Mouse (Mus musculus) spleen, adult 2 months (tissue): Measurements from ENCODE around the gene Vmn1r175. TPM values are rescaled to one million over a fixed set of nuclear protein-coding genes. Genes with fewer than 3 reads are reported as not detected.
"Not testable (repeated sequence)": the region's sequence is repeated elsewhere in the genome, so short reads cannot be mapped to it uniquely, and the experiment has no call there.

Source experiments
- DNase-seq, 2 experiments: peaks; one replicate each; pipeline versions ENCODE4 v3.0.0 to v3.0.0-alpha.2; 2012 to 2021; ENCODE audit warnings: low spot score in 2 of 2, low read depth in 1 of 2
- H3K27ac ChIP-seq: fragments of 200-500 bp; 2 replicates; pipeline ENCODE4 v1.5.1; 2012; ENCODE audit warnings: low read length, inconsistent platforms; ENCODE audit not compliant: insufficient read depth
- H3K27me3 ChIP-seq: fragments of 200-500 bp; 2 replicates; pipeline ENCODE4 v1.6.1; 2012; ENCODE audit warnings: mild to moderate bottlenecking, moderate library complexity, low read length, inconsistent platforms; ENCODE audit not compliant: control insufficient read depth, insufficient read depth
- H3K36me3 ChIP-seq: fragments of 200-500 bp; 2 replicates; pipeline ENCODE4 v1.6.1; 2012; ENCODE audit warnings: mild to moderate bottlenecking, low read length, inconsistent platforms; ENCODE audit not compliant: control insufficient read depth, insufficient read depth
- H3K4me1 ChIP-seq: fragments of 200-500 bp; 2 replicates; pipeline ENCODE4 v1.6.1; 2011; ENCODE audit warnings: inconsistent platforms; ENCODE audit not compliant: control insufficient read depth, insufficient read depth, insufficient read length
- H3K4me3 ChIP-seq: fragments of 200-500 bp; 2 replicates; pipeline ENCODE4 v1.5.1; 2011; ENCODE audit warnings: mild to moderate bottlenecking, inconsistent platforms; ENCODE audit not compliant: insufficient read depth, insufficient read length; ENCODE audit errors: extremely low read depth
- CTCF ChIP-seq: fragments of 200-500 bp; IDR thresholded peaks from 2 replicates; pipeline ENCODE4 v1.5.1; 2011; ENCODE audit warnings: mild to moderate bottlenecking, inconsistent platforms; ENCODE audit not compliant: insufficient read depth, insufficient read length, insufficient replicate concordance; ENCODE audit errors: extremely low read depth
- POLR2A ChIP-seq: fragments of 200-500 bp; IDR thresholded peaks from 2 replicates; pipeline ENCODE4 v1.6.1; 2011; ENCODE audit warnings: low read depth, low read length, inconsistent platforms
- WGBS: fragments of 180-500 bp; shearing (Covaris S2); methylation state at CpG from one replicate; pipeline ENCODE4 v1.1.7; 2018; 5-methylcytosine and 5-hydroxymethylcytosine counted together
- polyA plus RNA-seq: library from polyadenylated mRNA; depleted of rRNA; stranded (reverse); fragments of >200 nt; gene quantifications from 2 replicates; pipeline ENCODE4 v1.2.3, GENCODE M21; 2012; rRNA removed

Vmn1r175 gene
- not detected in 2 replicates for polyA plus RNA-seq

DNA sequence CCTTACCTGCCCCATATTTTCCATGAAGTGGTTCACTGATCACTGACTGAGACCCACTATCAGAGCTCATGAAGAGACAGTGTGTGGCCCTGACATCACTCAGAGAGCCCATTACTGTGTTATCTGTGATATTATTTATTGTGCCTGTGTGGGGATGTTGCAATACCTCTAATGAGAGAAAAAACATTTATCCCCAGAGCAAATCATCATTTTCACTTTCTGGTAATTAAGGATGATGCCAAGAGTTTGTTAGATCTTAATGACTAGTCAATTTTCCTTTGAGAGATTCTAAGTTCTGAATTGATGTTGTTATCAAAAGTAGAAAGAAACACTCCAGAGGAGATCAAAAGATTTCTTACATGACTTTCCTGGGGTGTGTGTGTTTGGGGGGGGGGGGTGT, at the start of gene Vmn1r175:
Vmn1r175 (minus strand) TSS at position 101 of the 400 bp plus-strand sequence.
- not testable (repeated sequence) for H3K4me3 ChIP-seq, H3K27me3 ChIP-seq, H3K4me1 ChIP-seq, DNase-seq, H3K36me3 ChIP-seq, H3K27ac ChIP-seq

DNA sequence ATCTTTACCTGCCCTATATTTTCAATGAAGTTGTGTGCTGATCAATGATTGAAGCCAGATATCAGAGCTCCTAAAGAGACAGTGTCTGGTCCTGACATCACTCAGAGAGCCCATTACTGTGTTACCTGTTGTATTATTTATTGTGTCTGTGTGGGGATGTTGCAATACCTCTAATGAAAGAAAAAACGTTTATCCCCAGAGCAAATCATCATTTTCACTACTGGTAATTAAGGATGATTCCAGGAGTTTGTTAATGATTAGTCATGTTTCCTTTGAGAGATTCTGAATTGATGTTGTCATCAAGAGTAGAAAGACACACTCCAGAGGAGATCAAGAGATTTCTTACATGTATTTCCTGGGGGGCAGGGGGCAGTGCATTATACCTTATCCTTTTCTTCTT, 26.8 kb upstream of the Vmn1r175 start, which contains the start of gene Vmn1r176:
Vmn1r176 (minus strand) TSS at position 101 of the 400 bp plus-strand sequence.
- not testable (repeated sequence) for H3K4me3 ChIP-seq, H3K27ac ChIP-seq, H3K27me3 ChIP-seq, H3K36me3 ChIP-seq, H3K4me1 ChIP-seq, DNase-seq
- WGBS, result no CpG with 5 or more reads among the region's 1 CpGs

DNA sequence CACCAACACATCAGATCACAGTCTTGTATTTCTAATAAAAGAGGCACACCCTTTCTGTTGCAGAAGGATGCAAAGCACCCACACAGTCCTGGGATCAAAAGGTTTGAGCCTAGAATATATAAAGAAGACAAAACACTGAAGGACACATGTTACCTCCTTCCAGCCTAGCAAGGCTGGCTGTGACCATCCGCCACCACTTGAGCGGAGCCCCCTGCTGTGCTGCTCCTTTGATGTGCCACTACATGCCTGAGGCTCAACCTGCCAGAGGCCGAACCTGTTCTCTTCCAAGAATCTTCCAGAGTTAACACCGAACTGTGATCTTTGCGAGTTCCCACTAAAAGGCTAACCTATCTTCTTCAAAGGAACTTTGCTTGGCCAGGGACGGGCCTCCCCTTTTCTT, 25.9 kb downstream of the Vmn1r175 start:
- Histone ChIP-seq H3K4me3 (no peak overlapping the region), H3K36me3 (no peaks in the 10 kb centered on the region), H3K27ac (no peak overlapping the region), H3K4me1 (no peaks in the 10 kb centered on the region), H3K27me3 (no peaks in the 10 kb centered on the region)
- no peak for DNase-seq
- 82% methylated on average over 6 of the region's 6 CpGs for WGBS
- TF ChIP-seq CTCF, result no peak
- TF ChIP-seq POLR2A, result no peak

Other genes starting within 250 kb of the Vmn1r175 start
- gene Vmn1r169, start 235.1 kb downstream of the Vmn1r175 start, polyA plus RNA-seq, result not detected in 2 replicates
- gene Vmn1r170, start 204.5 kb downstream of the Vmn1r175 start, polyA plus RNA-seq, result not detected in 2 replicates
- not detected in 2 replicates for gene Vmn1r171, start 179.9 kb downstream of the Vmn1r175 start, polyA plus RNA-seq
- not detected in 2 replicates for gene Vmn1r172, start 152.3 kb downstream of the Vmn1r175 start, polyA plus RNA-seq
- not detected in 2 replicates for gene Vmn1r173, start 109.9 kb downstream of the Vmn1r175 start, polyA plus RNA-seq
- gene Vmn1r174, start 58.4 kb downstream of the Vmn1r175 start, polyA plus RNA-seq, result not detected in 2 replicates
- gene Vmn1r176, start 26.7 kb upstream of the Vmn1r175 start, polyA plus RNA-seq, result not detected in 2 replicates
- not detected in 2 replicates for gene Vmn1r177, start 55.8 kb upstream of the Vmn1r175 start, polyA plus RNA-seq
- gene Vmn1r178, start 81.4 kb upstream of the Vmn1r175 start, polyA plus RNA-seq, result not detected in 2 replicates
- not detected in 2 replicates for gene Vmn1r179, start 116.3 kb upstream of the Vmn1r175 start, polyA plus RNA-seq
- not detected in 2 replicates for gene Vmn1r180, start 140.0 kb upstream of the Vmn1r175 start, polyA plus RNA-seq
- not detected in 2 replicates for gene Vmn1r181, start 164.0 kb upstream of the Vmn1r175 start, polyA plus RNA-seq
- not detected in 2 replicates for gene V1rd19, start 191.0 kb upstream of the Vmn1r175 start, polyA plus RNA-seq
- gene Vmn1r183, start 242.6 kb upstream of the Vmn1r175 start, polyA plus RNA-seq, result not detected in 2 replicates